Mouse (Mus musculus): ENCODE data around the gene Slc16a10. TPM values are rescaled to one million over a fixed set of nuclear protein-coding genes. Genes with fewer than 3 reads are reported as not detected.

Slc16a10 gene
- polyA plus RNA-seq, 1 experiment from 2014 or later = 48.2 TPM

DNA sequence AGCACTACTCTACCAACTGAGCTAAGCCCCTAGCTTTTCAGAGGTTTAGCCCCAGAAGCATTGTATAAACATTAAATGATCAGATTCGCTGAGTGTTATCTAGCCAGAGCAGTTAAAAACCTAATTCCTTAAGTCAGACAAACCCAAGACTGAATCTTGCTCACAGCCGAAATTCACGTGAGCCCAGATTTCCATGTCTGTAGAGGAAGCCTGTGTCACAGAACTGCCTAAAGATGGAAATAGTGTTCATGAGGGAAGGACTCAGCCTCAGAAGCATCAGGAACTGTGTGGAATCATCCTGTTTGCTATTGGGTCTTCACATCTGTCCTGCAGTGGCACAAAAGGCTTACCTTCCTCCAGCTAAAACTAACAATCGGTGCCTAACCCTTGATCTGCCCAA, 2.4 kb downstream of the Slc16a10 start:
- Histone ChIP-seq H3K27me3 (replicated peaks; ENCODE audit: control insufficient read depth, insufficient read depth, low read length) (no peaks in the 10 kb centered on the region), H3K4me3 (ENCODE audit: low read length) (no peak overlapping the region), H3K9ac (ENCODE audit: low read depth, low read length) (no peak overlapping the region), H3K36me3 (ENCODE audit: control insufficient read depth, insufficient read depth, low read length) (no peaks in the 10 kb centered on the region), H3K9me3 (ENCODE audit: control insufficient read depth, low read length) (no peaks in the 10 kb centered on the region), H3K4me1 (ENCODE audit: control insufficient read depth, insufficient read depth, low read length) (peaks cover 6% of the 10 kb centered on the region; the same call in 1 of the 2 replicates), H3K27ac (ENCODE audit: low read length) (no peak overlapping the region), H3K4me2 (ENCODE audit: low read depth, low read length) (no peak overlapping the region)
- WGBS = 83% methylated on average over 4 of the region's 4 CpGs
- ATAC-seq = no peak

DNA sequence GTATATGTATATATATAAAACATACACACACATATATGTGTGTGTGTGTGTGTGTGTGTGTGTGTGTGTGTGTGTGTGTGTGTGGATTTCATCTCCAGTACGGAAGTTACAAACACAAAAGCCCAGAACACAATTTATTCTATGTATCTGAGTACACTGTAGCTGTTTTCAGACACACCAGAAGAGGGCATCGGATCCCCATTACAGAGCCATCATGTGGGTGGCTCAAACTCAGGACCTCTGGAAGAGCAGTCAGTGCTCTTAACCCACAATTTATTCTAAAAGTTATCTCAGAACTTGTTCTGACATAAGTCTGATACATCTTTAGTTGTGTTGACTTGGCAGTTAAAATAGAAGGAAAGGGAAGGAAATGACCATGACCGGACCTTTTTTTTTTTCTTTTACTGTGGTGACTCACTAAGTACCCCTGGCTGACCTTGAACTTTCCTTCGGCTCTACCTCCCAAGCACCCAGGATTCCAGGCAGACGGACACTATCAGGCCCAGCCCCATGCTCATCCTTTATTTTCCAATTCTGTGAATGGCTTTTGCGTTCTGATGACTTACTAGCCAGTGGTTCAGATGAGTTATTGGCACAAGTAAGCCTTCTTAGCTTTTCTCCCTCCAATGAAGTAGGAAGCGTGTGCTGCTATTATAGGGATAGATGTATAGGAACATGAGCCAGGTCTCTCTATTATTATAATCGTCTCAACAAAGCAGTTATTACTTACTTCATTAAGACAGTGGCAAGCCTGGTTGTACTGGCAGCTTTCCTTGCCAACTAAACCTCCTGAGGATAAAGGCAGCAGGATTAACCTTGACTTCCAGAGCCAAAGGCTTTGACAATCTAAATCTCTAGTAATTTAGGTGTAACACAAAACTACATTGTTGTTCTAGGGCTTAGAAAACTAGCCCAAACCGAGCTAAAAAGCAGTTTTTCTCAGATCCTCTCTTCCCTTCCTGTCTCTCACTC, 6.0 kb downstream of the Slc16a10 start:
- Histone ChIP-seq H3K4me1 (ENCODE audit: control insufficient read depth, insufficient read depth, low read length) (no peaks in the 10 kb centered on the region; the same call in 1 of the 2 replicates), H3K36me3 (ENCODE audit: control insufficient read depth, insufficient read depth, low read length) (no peaks in the 10 kb centered on the region), H3K27ac (ENCODE audit: low read length) (no peak overlapping the region), H3K4me3 (ENCODE audit: low read length) (no peak overlapping the region), H3K9me3 (ENCODE audit: control insufficient read depth, low read length) (no peaks in the 10 kb centered on the region), H3K9ac (ENCODE audit: low read depth, low read length) (no peak overlapping the region), H3K27me3 (replicated peaks; ENCODE audit: control insufficient read depth, insufficient read depth, low read length) (no peaks in the 10 kb centered on the region), H3K4me2 (ENCODE audit: low read depth, low read length) (no peak overlapping the region)
- ATAC-seq = no peak
- WGBS = 75% methylated on average over 9 of the region's 9 CpGs

DNA sequence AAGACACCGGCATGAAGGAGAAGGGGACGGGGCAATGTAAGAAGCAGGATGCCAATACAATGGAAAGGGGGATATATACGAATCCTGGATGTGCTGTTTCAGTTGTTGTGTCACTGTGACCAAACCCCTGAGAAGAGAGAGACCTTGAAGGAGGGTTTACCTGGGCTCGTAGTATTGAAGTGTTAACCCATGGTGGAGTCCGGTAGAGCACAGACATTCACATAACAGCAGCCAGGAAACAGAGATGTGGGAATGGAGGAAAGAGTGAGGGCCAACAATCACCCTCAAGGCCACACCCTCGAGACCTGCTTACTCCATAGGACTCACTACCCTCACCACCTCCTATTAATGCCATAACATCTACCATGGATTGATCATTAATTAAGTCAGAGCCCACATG, 7.2 kb downstream of the Slc16a10 start:
- no peak for ATAC-seq
- H3K9ac ChIP-seq (ENCODE audit: low read depth, low read length) = no peak overlapping the region
- WGBS = 82% methylated on average over 6 of the region's 6 CpGs

DNA sequence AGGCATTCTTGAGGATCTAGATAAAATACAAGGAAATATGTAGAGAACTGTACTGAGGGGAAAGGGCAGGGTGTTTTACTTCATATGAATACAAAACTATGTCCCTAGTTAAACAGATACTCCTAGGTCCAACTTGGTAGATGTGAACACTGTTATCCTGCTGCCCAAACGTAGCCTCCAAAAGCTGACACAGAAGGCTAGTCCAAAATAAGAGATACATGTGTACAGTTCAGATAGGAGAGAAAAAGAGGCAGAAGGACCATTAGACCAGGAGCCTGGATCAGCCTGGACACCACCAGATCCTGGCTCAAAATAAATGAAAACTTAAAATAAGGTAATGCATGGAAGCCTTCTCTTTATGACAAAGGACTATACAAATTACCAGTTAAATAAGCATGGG, 8.4 kb downstream of the Slc16a10 start:
- Histone ChIP-seq H3K4me3 (ENCODE audit: low read length) (no peak overlapping the region), H3K9me3 (ENCODE audit: control insufficient read depth, low read length) (no peaks in the 10 kb centered on the region), H3K36me3 (ENCODE audit: control insufficient read depth, insufficient read depth, low read length) (no peaks in the 10 kb centered on the region), H3K4me2 (ENCODE audit: low read depth, low read length) (no peak overlapping the region), H3K4me1 (ENCODE audit: control insufficient read depth, insufficient read depth, low read length) (no peaks in the 10 kb centered on the region; the same call in 1 of the 2 replicates), H3K27ac (ENCODE audit: low read length) (no peak overlapping the region), H3K27me3 (replicated peaks; ENCODE audit: control insufficient read depth, insufficient read depth, low read length) (no peaks in the 10 kb centered on the region), H3K9ac (ENCODE audit: low read depth, low read length) (no peak overlapping the region)
- 78% methylated on average over 1 of the region's 1 CpGs for WGBS
- ATAC-seq = no peak

More for the DNA sequence above, 7.2 kb downstream of the Slc16a10 start:
- no peak overlapping the region for H3K4me2 ChIP-seq (ENCODE audit: low read depth, low read length)
- H3K36me3 ChIP-seq (ENCODE audit: control insufficient read depth, insufficient read depth, low read length) = no peaks in the 10 kb centered on the region
- no peak overlapping the region for H3K4me3 ChIP-seq (ENCODE audit: low read length)
- H3K27me3 ChIP-seq (replicated peaks; ENCODE audit: control insufficient read depth, insufficient read depth, low read length) = no peaks in the 10 kb centered on the region
- H3K4me1 ChIP-seq (ENCODE audit: control insufficient read depth, insufficient read depth, low read length) = no peaks in the 10 kb centered on the region; the same call in 1 of the 2 replicates
- no peak overlapping the region for H3K27ac ChIP-seq (ENCODE audit: low read length)
- H3K9me3 ChIP-seq (ENCODE audit: control insufficient read depth, low read length) = no peaks in the 10 kb centered on the region

DNA sequence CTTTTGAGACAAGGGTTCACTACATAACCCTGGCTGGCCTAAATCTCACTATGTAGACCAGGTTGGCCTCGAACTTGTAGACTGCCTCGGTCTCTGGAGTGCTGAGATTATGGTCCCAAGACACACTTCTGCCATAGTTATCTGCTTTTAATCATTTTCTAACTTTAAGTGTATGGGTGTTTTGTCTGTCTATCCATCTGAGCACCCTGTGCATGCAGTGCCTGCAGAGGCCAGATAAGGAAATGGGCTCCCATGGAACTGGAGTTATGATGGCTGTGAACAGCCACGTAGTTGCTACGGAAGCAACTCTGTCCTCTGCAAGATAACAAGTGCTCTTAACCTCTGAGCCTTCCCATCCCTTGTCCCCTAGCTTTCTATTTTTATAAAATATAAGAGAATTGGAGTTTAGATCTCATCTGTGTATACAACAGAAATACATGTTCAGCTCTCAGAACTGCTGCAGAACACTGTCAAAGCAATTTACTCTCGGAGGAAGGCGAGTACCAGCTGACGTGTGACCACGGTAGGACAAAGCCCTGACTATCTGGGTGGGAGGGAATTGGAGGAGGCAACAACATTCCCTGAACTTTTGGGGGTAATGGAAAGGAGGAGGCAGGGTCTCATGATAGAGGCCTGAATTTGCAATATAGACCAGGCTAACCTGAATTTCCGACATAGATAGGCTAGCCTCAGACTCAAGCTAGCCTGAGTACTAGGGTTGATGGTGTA, 10.2 kb downstream of the Slc16a10 start:
- Histone ChIP-seq H3K4me2 (ENCODE audit: low read depth, low read length) (no peak overlapping the region), H3K36me3 (ENCODE audit: control insufficient read depth, insufficient read depth, low read length) (no peaks in the 10 kb centered on the region), H3K27ac (ENCODE audit: low read length) (no peak overlapping the region), H3K9ac (ENCODE audit: low read depth, low read length) (no peak overlapping the region), H3K9me3 (ENCODE audit: control insufficient read depth, low read length) (no peaks in the 10 kb centered on the region), H3K4me3 (ENCODE audit: low read length) (no peak overlapping the region), H3K27me3 (replicated peaks; ENCODE audit: control insufficient read depth, insufficient read depth, low read length) (no peaks in the 10 kb centered on the region), H3K4me1 (ENCODE audit: control insufficient read depth, insufficient read depth, low read length) (no peaks in the 10 kb centered on the region; the same call in 1 of the 2 replicates)
- peak; percentile 85 for ATAC-seq
- WGBS = 78% methylated on average over 9 of the region's 9 CpGs

DNA sequence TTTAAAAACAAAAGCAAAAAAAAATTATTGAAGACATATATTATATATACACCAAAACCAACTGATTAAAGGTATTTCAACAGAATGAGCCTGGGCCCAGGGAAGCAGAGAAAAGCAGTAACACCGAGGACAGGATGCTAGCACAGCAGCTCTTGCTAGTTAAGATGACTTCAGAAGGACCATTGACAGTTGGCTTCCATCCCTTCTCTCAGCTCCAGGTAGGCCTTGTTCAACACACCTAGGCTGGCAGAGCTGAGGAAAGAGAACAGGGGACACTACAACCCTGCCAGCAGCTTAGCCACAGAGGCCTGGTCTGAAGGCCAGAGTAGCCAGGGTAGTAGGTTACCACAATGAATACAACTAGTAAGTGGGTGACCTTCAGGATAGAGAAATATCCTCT, 11.9 kb downstream of the Slc16a10 start:
- 84% methylated on average over 1 of the region's 1 CpGs for WGBS
- no peaks in the 10 kb centered on the region for H3K9me3 ChIP-seq (ENCODE audit: control insufficient read depth, low read length)

DNA sequence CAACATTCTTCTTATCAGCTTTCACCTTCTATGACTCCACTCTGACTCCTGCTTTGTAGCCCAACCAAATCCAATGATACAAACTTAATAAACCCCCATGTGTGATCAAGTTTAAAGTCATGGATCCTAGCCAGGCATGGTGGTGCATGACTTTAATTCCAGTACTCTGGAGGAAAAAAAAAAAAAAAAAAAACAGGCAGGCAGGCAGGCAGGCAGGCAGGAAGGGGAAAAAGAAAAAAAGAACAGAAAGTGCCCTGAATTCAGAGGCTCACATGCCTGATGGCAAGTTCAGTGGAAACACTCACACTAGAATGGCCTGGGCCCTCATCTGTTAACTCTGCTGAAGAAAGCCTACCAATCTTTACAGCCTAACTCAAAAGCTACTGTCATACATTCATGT, 12.9 kb downstream of the Slc16a10 start:
- H3K9me3 ChIP-seq (ENCODE audit: control insufficient read depth, low read length) = no peaks in the 10 kb centered on the region
- H3K4me3 ChIP-seq (ENCODE audit: low read length) = no peak overlapping the region
- H3K27ac ChIP-seq (ENCODE audit: low read length) = no peak overlapping the region
- H3K27me3 ChIP-seq (replicated peaks; ENCODE audit: control insufficient read depth, insufficient read depth, low read length) = no peaks in the 10 kb centered on the region
- no peak overlapping the region for H3K4me2 ChIP-seq (ENCODE audit: low read depth, low read length)
- H3K36me3 ChIP-seq (ENCODE audit: control insufficient read depth, insufficient read depth, low read length) = no peaks in the 10 kb centered on the region
- no peaks in the 10 kb centered on the region for H3K4me1 ChIP-seq (ENCODE audit: control insufficient read depth, insufficient read depth, low read length)
- H3K9ac ChIP-seq (ENCODE audit: low read depth, low read length) = no peak overlapping the region
- ATAC-seq = no peak

More for the DNA sequence above, 11.9 kb downstream of the Slc16a10 start:
- H3K36me3 ChIP-seq (ENCODE audit: control insufficient read depth, insufficient read depth, low read length) = no peaks in the 10 kb centered on the region
- no peak overlapping the region for H3K27ac ChIP-seq (ENCODE audit: low read length)
- no peak overlapping the region for H3K9ac ChIP-seq (ENCODE audit: low read depth, low read length)
- H3K27me3 ChIP-seq (replicated peaks; ENCODE audit: control insufficient read depth, insufficient read depth, low read length) = no peaks in the 10 kb centered on the region
- no peak overlapping the region for H3K4me3 ChIP-seq (ENCODE audit: low read length)
- no peak for ATAC-seq
- H3K4me1 ChIP-seq (ENCODE audit: control insufficient read depth, insufficient read depth, low read length) = no peaks in the 10 kb centered on the region; the same call in 1 of the 2 replicates
- H3K4me2 ChIP-seq (ENCODE audit: low read depth, low read length) = no peak overlapping the region

DNA sequence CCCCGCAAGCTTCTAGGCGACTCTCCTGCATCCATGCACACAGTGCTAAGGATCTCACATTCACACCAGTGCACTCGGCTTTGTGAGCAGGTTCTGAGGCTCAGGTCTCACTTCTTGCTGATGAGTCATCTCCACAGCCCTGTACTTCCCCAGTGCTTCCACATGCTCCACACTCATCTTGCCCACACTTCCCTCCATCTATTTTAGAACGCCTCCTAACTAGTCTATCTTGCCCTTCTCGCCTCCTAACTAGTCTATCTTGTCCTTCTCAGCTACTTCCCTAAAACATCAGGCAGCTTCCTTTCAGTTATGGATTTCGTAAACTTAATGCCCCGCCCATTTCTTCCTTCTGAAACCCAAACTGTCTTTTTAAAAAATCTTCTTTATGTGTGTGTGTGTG, 13.6 kb downstream of the Slc16a10 start:
- 85% methylated on average over 7 of the region's 7 CpGs for WGBS
- Histone ChIP-seq H3K9me3 (ENCODE audit: control insufficient read depth, low read length) (no peaks in the 10 kb centered on the region), H3K27me3 (replicated peaks; ENCODE audit: control insufficient read depth, insufficient read depth, low read length) (no peaks in the 10 kb centered on the region), H3K4me2 (ENCODE audit: low read depth, low read length) (no peak overlapping the region), H3K27ac (ENCODE audit: low read length) (no peak overlapping the region), H3K9ac (ENCODE audit: low read depth, low read length) (no peak overlapping the region), H3K4me3 (ENCODE audit: low read length) (no peak overlapping the region), H3K4me1 (ENCODE audit: control insufficient read depth, insufficient read depth, low read length) (no peaks in the 10 kb centered on the region), H3K36me3 (ENCODE audit: control insufficient read depth, insufficient read depth, low read length) (no peaks in the 10 kb centered on the region)
- no peak for ATAC-seq

DNA sequence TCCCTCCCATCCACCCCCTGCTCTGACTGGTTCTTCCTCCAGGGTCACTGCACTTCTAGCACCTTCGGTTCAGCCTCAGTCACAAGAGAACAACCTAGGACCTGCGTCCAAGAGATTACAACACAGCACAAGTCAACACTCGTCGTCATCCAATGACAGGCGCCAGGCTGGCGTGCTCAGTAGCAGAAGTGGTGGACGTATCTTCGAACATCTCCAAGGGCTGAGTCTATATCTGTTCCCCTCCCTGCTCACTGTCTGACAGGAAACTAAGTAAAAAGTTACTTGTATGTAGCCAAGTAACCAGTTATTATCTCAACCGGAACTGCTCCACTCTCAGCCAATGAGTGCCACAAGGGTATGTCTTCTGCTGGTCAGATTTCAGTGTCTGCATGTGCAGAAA, 16.9 kb downstream of the Slc16a10 start:
- 82% methylated on average over 9 of the region's 9 CpGs for whole genome bisulfite sequencing
- no peaks in the 10 kb centered on the region for H3K9me3 ChIP-seq (ENCODE audit: control insufficient read depth, low read length)
- ATAC-seq = peak; percentile 78
- no peak overlapping the region for H3K9ac ChIP-seq (ENCODE audit: low read depth, low read length)
- no peaks in the 10 kb centered on the region for H3K27me3 ChIP-seq (replicated peaks; ENCODE audit: control insufficient read depth, insufficient read depth, low read length)
- no peak overlapping the region for H3K4me3 ChIP-seq (ENCODE audit: low read length)
- H3K4me1 ChIP-seq (ENCODE audit: control insufficient read depth, insufficient read depth, low read length) = no peaks in the 10 kb centered on the region
- H3K36me3 ChIP-seq (ENCODE audit: control insufficient read depth, insufficient read depth, low read length) = no peaks in the 10 kb centered on the region
- H3K4me2 ChIP-seq (ENCODE audit: low read depth, low read length) = no peak overlapping the region
- no peak overlapping the region for H3K27ac ChIP-seq (ENCODE audit: low read length)
